Mouse (Mus musculus) limb, embryonic 12.5 days (tissue): Measurements from ENCODE around the gene St13. TPM values are rescaled to one million over a fixed set of nuclear protein-coding genes. Genes with fewer than 3 reads are reported as not detected.
A peak's percentile ranks its signal among the peaks of the same experiment; 100 is the strongest.

Experiments used
- ATAC-seq: fragments of 200-750 bp; cut with Nextera tagmentation; 2 replicates; pipeline ENCODE4 v1.8.0; 2017; ENCODE audit warnings: low read depth, moderate TSS enrichment; ENCODE audit not compliant: insufficient number of reproducible peaks, insufficient read depth, low FRiP score, low TSS enrichment
- H3K27ac ChIP-seq: fragments of 300-500 bp; sonication (generic); 2 replicates; pipeline ENCODE4 v1.5.1; 2016; ENCODE audit warnings: mild to moderate bottlenecking, moderate library complexity
- H3K27me3 ChIP-seq: fragments of 300-500 bp; sonication (generic); 2 replicates; pipeline ENCODE4 v1.6.1; 2016; ENCODE audit warnings: mild to moderate bottlenecking, moderate library complexity
- H3K36me3 ChIP-seq: fragments of 300-500 bp; sonication (generic); 2 replicates; pipeline ENCODE4 v1.6.1; 2016; ENCODE audit warnings: mild to moderate bottlenecking, moderate library complexity
- H3K4me1 ChIP-seq: fragments of 300-500 bp; sonication (generic); replicated peaks from 2 replicates; pipeline ENCODE4 v1.6.1; 2016
- H3K4me2 ChIP-seq: fragments of 300-500 bp; sonication (generic); 2 replicates; pipeline ENCODE4 v1.6.1; 2016; ENCODE audit warnings: mild to moderate bottlenecking, moderate library complexity
- H3K4me3 ChIP-seq: fragments of 300-500 bp; sonication (generic); replicated peaks from 2 replicates; pipeline ENCODE4 v1.5.1; 2016; ENCODE audit warnings: mild to moderate bottlenecking
- H3K9ac ChIP-seq: fragments of 300-500 bp; sonication (generic); replicated peaks from 2 replicates; pipeline ENCODE4 v1.6.1; 2016; ENCODE audit warnings: mild to moderate bottlenecking, moderate library complexity
- H3K9me3 ChIP-seq: fragments of 300-500 bp; sonication (generic); 2 replicates; pipeline ENCODE4 v1.6.1; 2016; ENCODE audit warnings: mild to moderate bottlenecking, moderate library complexity
- WGBS: fragments of 180-500 bp; shearing (Covaris S2); methylation state at CpG from one replicate; pipeline ENCODE4 v1.1.7; 2016; 5-methylcytosine and 5-hydroxymethylcytosine counted together
- polyA plus RNA-seq: library from polyadenylated mRNA; unstranded; fragments of >200 nt; fragmentation: Nextera tagmentation; extraction: Ambion mirVana; gene quantifications from 2 replicates; pipeline ENCODE4 v1.2.1, GENCODE M21; 2016

St13 gene
- polyA plus RNA-seq, 1 experiment from 2014 or later, result 207 TPM

- no peak within 1 kb of the TSS for H3K4me3 ChIP-seq
- H3K9me3 ChIP-seq, result no peaks in the 10 kb centered on the region
- no peak within 1 kb of the TSS for H3K27ac ChIP-seq
- no peak within 1 kb of the TSS for H3K4me2 ChIP-seq
- WGBS, result 90% methylated on average over 1 of the region's 1 CpGs
- no peak for ATAC-seq
- no peak within 1 kb of the TSS for H3K9ac ChIP-seq
- H3K36me3 ChIP-seq, result 0 out of 2 replicates have a peak, but pooled peaks cover 3% of the 10 kb centered on the region
- no peaks in the 10 kb centered on the region for H3K4me1 ChIP-seq
- H3K27me3 ChIP-seq, result no peaks in the 10 kb centered on the region
Measured at GRCm38 (mm10) chr15:81408199-81408598, 8.3 kb upstream of the St13 start, which contains the start of gene Dnajb7. Gene Dnajb7 (minus strand): TSS chr15:81408299.

- H3K27me3 ChIP-seq, result no peaks in the 10 kb centered on the region
- no peak overlapping the region for H3K27ac ChIP-seq
- H3K36me3 ChIP-seq, result 0 out of 2 replicates have a peak, but pooled peaks cover 3% of the 10 kb centered on the region
- no peak overlapping the region for H3K4me3 ChIP-seq
- ATAC-seq, result no peak
- H3K4me1 ChIP-seq, result peaks cover 10% of the 10 kb centered on the region
- 87% methylated on average over 3 of the region's 3 CpGs for WGBS
- no peak overlapping the region for H3K9ac ChIP-seq
- H3K4me2 ChIP-seq, result no peak overlapping the region
- H3K9me3 ChIP-seq, result no peaks in the 10 kb centered on the region
Measured at GRCm38 (mm10) chr15:81405008-81405407, 5.1 kb upstream of the St13 start.

- under 1% methylated on average over 21 of the region's 21 CpGs for WGBS
- H3K9ac ChIP-seq, result peak overlapping the region; percentile 91
- H3K4me2 ChIP-seq, result peak overlapping the region; percentile 82
- peak overlapping the region; percentile 92 for H3K4me3 ChIP-seq
- no peaks in the 10 kb centered on the region for H3K9me3 ChIP-seq
- no peaks in the 10 kb centered on the region for H3K36me3 ChIP-seq
- H3K27ac ChIP-seq, result peak overlapping the region; percentile 93
- peaks cover 22% of the 10 kb centered on the region for H3K4me1 ChIP-seq
- ATAC-seq, result no peak; the same call in 1 of the 2 replicates
- H3K27me3 ChIP-seq, result no peaks in the 10 kb centered on the region
Measured at GRCm38 (mm10) chr15:81399297-81399637, 610 bp downstream of the St13 start.

- no peak for ATAC-seq
- Histone ChIP-seq H3K27me3 (no peaks in the 10 kb centered on the region), H3K27ac (no peak overlapping the region), H3K9me3 (no peaks in the 10 kb centered on the region), H3K36me3 (peaks cover 8% of the 10 kb centered on the region; the same call in 1 of the 2 replicates), H3K9ac (peak overlapping the region; percentile 91; the same call in 1 of the 2 replicates), H3K4me1 (peaks cover 22% of the 10 kb centered on the region), H3K4me3 (peak overlapping the region; percentile 92), H3K4me2 (peak overlapping the region; percentile 82)
Measured at GRCm38 (mm10) chr15:81398189-81398588, 1.7 kb downstream of the St13 start.

- Histone ChIP-seq H3K9me3 (no peaks in the 10 kb centered on the region), H3K27me3 (no peaks in the 10 kb centered on the region), H3K36me3 (peaks cover 37% of the 10 kb centered on the region), H3K9ac (no peak overlapping the region), H3K4me3 (no peak overlapping the region), H3K4me1 (peaks cover 12% of the 10 kb centered on the region), H3K4me2 (no peak overlapping the region), H3K27ac (no peak overlapping the region)
- 94% methylated on average over 8 of the region's 8 CpGs for WGBS
- no peak for ATAC-seq
Measured at GRCm38 (mm10) chr15:81394211-81394915, 5.5 kb downstream of the St13 start.

GRCm38 (mm10) chr15:81392997-81393396 lies 6.9 kb downstream of the St13 start:
- no peak for ATAC-seq
- Histone ChIP-seq H3K27ac (no peak overlapping the region), H3K27me3 (no peaks in the 10 kb centered on the region), H3K9ac (no peak overlapping the region), H3K4me3 (no peak overlapping the region), H3K4me2 (no peak overlapping the region), H3K36me3 (peaks cover 50% of the 10 kb centered on the region), H3K4me1 (peaks cover 11% of the 10 kb centered on the region), H3K9me3 (no peaks in the 10 kb centered on the region)

GRCm38 (mm10) chr15:81386327-81386726 lies 13.6 kb downstream of the St13 start:
- no peak for ATAC-seq
- Histone ChIP-seq H3K36me3 (peaks cover 99% of the 10 kb centered on the region), H3K4me3 (no peak overlapping the region), H3K27ac (no peak overlapping the region), H3K4me1 (no peaks in the 10 kb centered on the region), H3K4me2 (no peak overlapping the region), H3K27me3 (no peaks in the 10 kb centered on the region), H3K9ac (no peak overlapping the region), H3K9me3 (no peaks in the 10 kb centered on the region)
- WGBS, result 93% methylated on average over 5 of the region's 5 CpGs

GRCm38 (mm10) chr15:81378845-81379244 lies 21.0 kb downstream of the St13 start:
- H3K27ac ChIP-seq, result no peak overlapping the region
- 84% methylated on average over 2 of the region's 2 CpGs for WGBS
- no peaks in the 10 kb centered on the region for H3K27me3 ChIP-seq
- ATAC-seq, result no peak
- H3K9ac ChIP-seq, result no peak overlapping the region
- no peak overlapping the region for H3K4me3 ChIP-seq
- H3K4me2 ChIP-seq, result no peak overlapping the region
- no peaks in the 10 kb centered on the region for H3K9me3 ChIP-seq
- no peaks in the 10 kb centered on the region for H3K4me1 ChIP-seq
- peaks cover 85% of the 10 kb centered on the region for H3K36me3 ChIP-seq

GRCm38 (mm10) chr15:81374621-81375020 lies 25.3 kb downstream of the St13 start:
- Histone ChIP-seq H3K27me3 (no peaks in the 10 kb centered on the region), H3K9me3 (no peaks in the 10 kb centered on the region), H3K9ac (no peak overlapping the region), H3K27ac (no peak overlapping the region), H3K4me3 (no peak overlapping the region), H3K4me1 (no peaks in the 10 kb centered on the region), H3K36me3 (peaks cover 82% of the 10 kb centered on the region), H3K4me2 (no peak overlapping the region)
- no peak for ATAC-seq
- 90% methylated on average over 11 of the region's 11 CpGs for WGBS

GRCm38 (mm10) chr15:81370356-81370755 lies 29.5 kb downstream of the St13 start:
- H3K4me2 ChIP-seq, result no peak overlapping the region
- no peak overlapping the region for H3K27ac ChIP-seq
- WGBS, result 83% methylated on average over 1 of the region's 1 CpGs
- no peaks in the 10 kb centered on the region for H3K9me3 ChIP-seq
- H3K4me1 ChIP-seq, result no peaks in the 10 kb centered on the region
- H3K27me3 ChIP-seq, result no peaks in the 10 kb centered on the region
- ATAC-seq, result no peak
- no peak overlapping the region for H3K4me3 ChIP-seq
- H3K36me3 ChIP-seq, result peaks cover 93% of the 10 kb centered on the region
- H3K9ac ChIP-seq, result no peak overlapping the region

GRCm38 (mm10) chr15:81368601-81369000 lies 31.3 kb downstream of the St13 start:
- Histone ChIP-seq H3K4me3 (no peak overlapping the region), H3K27me3 (no peaks in the 10 kb centered on the region), H3K9me3 (no peaks in the 10 kb centered on the region), H3K27ac (no peak overlapping the region), H3K36me3 (peaks cover 96% of the 10 kb centered on the region), H3K9ac (no peak overlapping the region), H3K4me1 (no peaks in the 10 kb centered on the region), H3K4me2 (no peak overlapping the region)
- WGBS, result 82% methylated on average over 1 of the region's 1 CpGs
- no peak for ATAC-seq

- no peak overlapping the region for H3K27ac ChIP-seq
- H3K4me3 ChIP-seq, result no peak overlapping the region
- H3K4me1 ChIP-seq, result peaks cover 4% of the 10 kb centered on the region
- no peaks in the 10 kb centered on the region for H3K27me3 ChIP-seq
- no peak overlapping the region for H3K9ac ChIP-seq
- peaks cover 85% of the 10 kb centered on the region for H3K36me3 ChIP-seq
- H3K9me3 ChIP-seq, result no peaks in the 10 kb centered on the region
- H3K4me2 ChIP-seq, result no peak overlapping the region
- no peak for ATAC-seq
- 82% methylated on average over 4 of the region's 4 CpGs for WGBS
Measured at GRCm38 (mm10) chr15:81366241-81366640, 33.6 kb downstream of the St13 start.
